14 mouse cellular contexts compared by ENCODE assay signal in the genomic region with DNA sequence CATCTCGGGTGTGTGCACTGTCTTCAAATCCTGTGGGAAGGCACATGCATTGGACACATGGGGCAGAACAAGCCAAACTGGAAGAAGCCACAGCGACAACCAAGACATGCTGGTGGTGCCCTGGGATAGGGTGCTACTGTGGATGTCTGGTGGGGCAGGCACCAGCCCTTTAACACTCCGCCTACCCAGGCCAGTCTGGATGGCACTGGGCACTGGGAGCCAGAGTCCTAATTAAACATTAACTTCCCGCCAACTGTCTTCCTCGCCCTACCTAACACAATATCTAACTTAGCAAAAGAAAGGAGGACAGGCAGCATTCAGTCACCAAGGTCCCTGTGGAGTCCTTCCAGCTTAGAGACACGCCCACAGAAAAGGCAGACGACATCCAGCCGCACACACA. TPM values are rescaled to one million over a fixed set of nuclear protein-coding genes. Genes with fewer than 3 reads are reported as not detected.
A peak's percentile ranks its signal among the peaks of the same experiment; 100 is the strongest.
DNase-seq lines count a peak whose midpoint lies in the region; ATAC-seq and TF ChIP-seq lines count a peak whose summit lies in the region.
"Had no signal": no experiment of that assay in that cellular context is flagged by ENCODE, and none has a peak within 500 bp of the region (broad histone marks: within the 10 kb centered on the region; RNA-seq: fewer than 3 reads in every experiment).

No protein-coding gene starts in this region.

- H3K9me3 ChIP-seq in limb, embryonic 13.5 days: no peaks in the 10 kb centered on the region
- no peaks in the 10 kb centered on the region for H3K9me3 ChIP-seq in limb, embryonic 10.5 days (replicated peaks)
- H3K9me3 ChIP-seq in kidney, embryonic 16.5 days (ENCODE audit: low read length): no peaks in the 10 kb centered on the region
- H3K9me3 ChIP-seq: heart, embryonic 13.5 days had no signal

- peak; percentile 18 for DNase-seq in adrenal gland, adult 2 months
- DNase-seq in adrenal gland, postnatal 10 days: no peak
- DNase-seq in limb, embryonic 10.5 days (ENCODE audit: low spot score): no peak
- DNase-seq in frontal cortex, postnatal 25 days (ENCODE audit: low spot score in 2 of 2): no peak
- DNase-seq: cerebellum, adult 11-12 months; layer of hippocampus, adult 9-11 months; right cerebral cortex, postnatal 4 days had no signal

- WGBS in limb, embryonic 13.5 days: 62% methylated on average over 8 of the region's 8 CpGs
- 74% methylated on average over 8 of the region's 8 CpGs for WGBS in limb, embryonic 10.5 days
- 49% methylated on average over 8 of the region's 8 CpGs for WGBS in kidney, embryonic 16.5 days
- 19% methylated on average over 8 of the region's 8 CpGs for WGBS in small intestine, adult 2 months

- H3K27me3 ChIP-seq in limb, embryonic 13.5 days: no peaks in the 10 kb centered on the region
- no peaks in the 10 kb centered on the region for H3K27me3 ChIP-seq in limb, embryonic 10.5 days (ENCODE audit: low read depth, poor library complexity, severe bottlenecking)
- no peaks in the 10 kb centered on the region for H3K27me3 ChIP-seq in kidney, embryonic 16.5 days (ENCODE audit: insufficient read depth, low read length)
- H3K27me3 ChIP-seq in small intestine, adult 2 months (ENCODE audit: control insufficient read depth, insufficient read depth, low read length): no peaks in the 10 kb centered on the region
- H3K27me3 ChIP-seq: heart, embryonic 13.5 days had no signal

- no peak overlapping the region for H3K9ac ChIP-seq in limb, embryonic 13.5 days
- H3K9ac ChIP-seq in kidney, embryonic 16.5 days (replicated peaks; ENCODE audit: low read length): no peak overlapping the region; the same call in 1 of the 2 replicates
- H3K9ac ChIP-seq: heart, embryonic 13.5 days; hindbrain, embryonic 14.5 days had no signal

- TF ChIP-seq POLR2A in small intestine, adult 2 months (IDR thresholded peaks at IDR 0.05; ENCODE audit: low read depth, low read length): no peak

- H3K4me2 ChIP-seq in limb, embryonic 13.5 days (replicated peaks): no peak overlapping the region
- H3K4me2 ChIP-seq in kidney, embryonic 16.5 days (replicated peaks; ENCODE audit: low read depth, low read length): no peak overlapping the region
- H3K4me2 ChIP-seq: heart, embryonic 13.5 days; hindbrain, embryonic 14.5 days; midbrain, embryonic 11.5 days had no signal

- no peak overlapping the region for H3K27ac ChIP-seq in limb, embryonic 13.5 days
- H3K27ac ChIP-seq in limb, embryonic 10.5 days: no peak overlapping the region
- H3K27ac ChIP-seq in kidney, embryonic 16.5 days (ENCODE audit: low read length): peak overlapping the region; percentile 62
- peak overlapping the region; percentile 50 for H3K27ac ChIP-seq in small intestine, adult 2 months (ENCODE audit: insufficient read depth, low read depth, low read length)
- H3K27ac ChIP-seq: heart, embryonic 13.5 days; hindbrain, embryonic 14.5 days had no signal

- H3K36me3 ChIP-seq in limb, embryonic 13.5 days: no peaks in the 10 kb centered on the region
- no peaks in the 10 kb centered on the region for H3K36me3 ChIP-seq in limb, embryonic 10.5 days
- H3K36me3 ChIP-seq in kidney, embryonic 16.5 days (ENCODE audit: insufficient read depth, low read length): no peaks in the 10 kb centered on the region
- peaks cover 9% of the 10 kb centered on the region for H3K36me3 ChIP-seq in small intestine, adult 2 months (ENCODE audit: control insufficient read depth, insufficient read depth, low read length)
- H3K36me3 ChIP-seq: heart, embryonic 13.5 days had no signal

- TF ChIP-seq CTCF in small intestine, adult 2 months (IDR thresholded peaks at IDR 0.05; ENCODE audit: extremely low read depth, insufficient read length, insufficient replicate concordance, low read depth, low read length): no peak

- H3K4me3 ChIP-seq in limb, embryonic 13.5 days: no peak overlapping the region
- H3K4me3 ChIP-seq in limb, embryonic 10.5 days: no peak overlapping the region
- no peak overlapping the region for H3K4me3 ChIP-seq in kidney, embryonic 16.5 days (ENCODE audit: low read length)
- H3K4me3 ChIP-seq in small intestine, adult 2 months (ENCODE audit: low read depth, low read length): no peak overlapping the region
- H3K4me3 ChIP-seq: heart, embryonic 13.5 days had no signal

- 0 out of 2 replicates have a peak, but pooled peaks have one; percentile 42 for ATAC-seq in limb, embryonic 13.5 days (ENCODE audit: low FRiP score, low read depth)
- peak; percentile 90 for ATAC-seq in kidney, embryonic 16.5 days (ENCODE audit: low FRiP score, low TSS enrichment)
- ATAC-seq in erythroid progenitor cell, adult 5-6 weeks (replicated peaks; ENCODE audit: low FRiP score, poor library complexity, severe bottlenecking): no peak

- H3K4me1 ChIP-seq in limb, embryonic 13.5 days: no peaks in the 10 kb centered on the region
- H3K4me1 ChIP-seq in limb, embryonic 10.5 days: no peaks in the 10 kb centered on the region
- 0 out of 2 replicates have a peak, but pooled peaks cover 7% of the 10 kb centered on the region for H3K4me1 ChIP-seq in kidney, embryonic 16.5 days (ENCODE audit: insufficient read depth, low read length)
- H3K4me1 ChIP-seq in small intestine, adult 2 months (ENCODE audit: control insufficient read depth, insufficient read depth, insufficient read length, low read length): peaks cover 21% of the 10 kb centered on the region

RNA-seq across cellular contexts. Expression of gene Coq8a, which starts 23.8 kb away (rescaled TPM):
- total RNA-seq in adrenal gland, adult 2 months (2021): 100 to 1,000 TPM; 290 to 315 TPM
- polyA plus RNA-seq in adrenal gland, adult 2 months (2012; rRNA removed): 141 and 188 TPM in 2 replicates
- 1,000 to 10,000 TPM; 1,138 to 1,532 TPM for total RNA-seq in adrenal gland, postnatal 10 days (2021)
- polyA plus RNA-seq in limb, embryonic 13.5 days (2015; fragmentation: Nextera tagmentation; extraction: Ambion mirVana): 5.7 and 7.8 TPM in 2 replicates
- polyA plus RNA-seq in limb, embryonic 10.5 days (2016; fragmentation: Nextera tagmentation; extraction: Ambion mirVana): 2.1 and 2.4 TPM in 2 replicates
- polyA plus RNA-seq in kidney, embryonic 16.5 days (2015; fragmentation: Nextera tagmentation; extraction: Ambion mirVana): 17.7 and 21.8 TPM in 2 replicates
- 7.4 and 13.2 TPM in 2 replicates for polyA plus RNA-seq in small intestine, adult 2 months (2012; rRNA removed)
- total RNA-seq in erythroid progenitor cell, adult 5-6 weeks (2015; ENCODE audit: low replicate concordance): 1.7 TPM in 1 of 2 replicates, not detected in the other
- 0.90 TPM in 1 of 2 replicates, not detected in the other for total RNA-seq in erythroid progenitor cell, adult 5-6 weeks (2017; ENCODE audit: low replicate concordance)

Comparison
In these comparisons a context has a peak if more than half of its experiments do, and no peak if none do; other contexts are left out.
1. H3K27ac ChIP-seq: peak in kidney, embryonic 16.5 days (single experiment) and small intestine, adult 2 months (single experiment); none in limb, embryonic 13.5 days (single experiment) and limb, embryonic 10.5 days (single experiment).